Mouse (Mus musculus) lung, embryonic 16.5 days (tissue): ENCODE measurements at regions not wholly inside any gene's neighbourhood (a gene's known extent, or its start where the extent isn't known, plus 50 kb on each side); places are given as distances from the start of the nearest gene placed in this dataset.
A peak's percentile ranks its signal among the peaks of the same experiment; 100 is the strongest.

Experiments used
- ATAC-seq: fragments of 200-750 bp; cut with Nextera tagmentation; 2 replicates; pipeline ENCODE4 v1.8.0; 2017; ENCODE audit warnings: low read depth, mild to moderate bottlenecking, moderate library complexity
- H3K27ac ChIP-seq: fragments of 300-500 bp; sonication (generic); 2 replicates; pipeline ENCODE4 v1.5.1; 2014; ENCODE audit warnings: mild to moderate bottlenecking, control low read depth, low read length
- H3K27me3 ChIP-seq: fragments of 300-500 bp; sonication (generic); 2 replicates; pipeline ENCODE4 v1.6.1; 2014; ENCODE audit warnings: low read depth, low read length, mixed read lengths; ENCODE audit not compliant: control insufficient read depth, insufficient read depth
- H3K36me3 ChIP-seq: fragments of 300-500 bp; sonication (generic); 2 replicates; pipeline ENCODE4 v1.6.1; 2014; ENCODE audit warnings: low read length; ENCODE audit not compliant: control insufficient read depth, insufficient read depth
- H3K4me1 ChIP-seq: fragments of 300-500 bp; sonication (generic); replicated peaks from 2 replicates; pipeline ENCODE4 v1.6.1; 2014; ENCODE audit warnings: low read length, mixed read lengths; ENCODE audit not compliant: control insufficient read depth, insufficient read depth
- H3K4me2 ChIP-seq: fragments of 300-500 bp; sonication (generic); 2 replicates; pipeline ENCODE4 v1.6.1; 2014; ENCODE audit warnings: low read depth, low read length, control low read depth
- H3K4me3 ChIP-seq: fragments of 300-500 bp; sonication (generic); 2 replicates; pipeline ENCODE4 v1.5.1; 2014; ENCODE audit warnings: mild to moderate bottlenecking, low read length, control low read depth
- H3K9ac ChIP-seq: fragments of 300-500 bp; sonication (generic); 2 replicates; pipeline ENCODE4 v1.6.1; 2014; ENCODE audit warnings: low read length, control low read depth
- H3K9me3 ChIP-seq: fragments of 300-500 bp; sonication (generic); 2 replicates; pipeline ENCODE4 v1.6.1; 2016; ENCODE audit warnings: low read length; ENCODE audit not compliant: control insufficient read depth
- WGBS: fragments of 180-500 bp; shearing (Covaris S2); extraction: QIAGEN DNeasy Blood & Tissue Kit; methylation state at CpG from one replicate; pipeline ENCODE4 v1.1.7; 2014; 5-methylcytosine and 5-hydroxymethylcytosine counted together

- no peaks in the 10 kb centered on the region for H3K27me3 ChIP-seq
- H3K4me2 ChIP-seq, result no peak overlapping the region
- 43% methylated on average over 1 of the region's 1 CpGs for WGBS
- no peaks in the 10 kb centered on the region for H3K4me1 ChIP-seq
- H3K36me3 ChIP-seq, result no peaks in the 10 kb centered on the region
- ATAC-seq, result no peak
- H3K27ac ChIP-seq, result no peak overlapping the region
- H3K9ac ChIP-seq, result no peak overlapping the region
- no peak overlapping the region for H3K4me3 ChIP-seq
- H3K9me3 ChIP-seq, result no peaks in the 10 kb centered on the region
These were observed 528.4 kb upstream of the Fam92a start for GRCm38 (mm10) chr4:12700189-12700588.

GRCm38 (mm10) chr4:12677814-12678213 lies 506.0 kb upstream of the Fam92a start:
- Histone ChIP-seq H3K4me3 (no peak overlapping the region), H3K4me2 (no peak overlapping the region), H3K9ac (no peak overlapping the region), H3K36me3 (no peaks in the 10 kb centered on the region), H3K27me3 (no peaks in the 10 kb centered on the region), H3K27ac (no peak overlapping the region), H3K9me3 (no peaks in the 10 kb centered on the region), H3K4me1 (no peaks in the 10 kb centered on the region)
- no peak for ATAC-seq
- WGBS, result 86% methylated on average over 3 of the region's 3 CpGs

GRCm38 (mm10) chr4:12671399-12671798 lies 499.6 kb upstream of the Fam92a start:
- Histone ChIP-seq H3K4me2 (no peak overlapping the region), H3K27me3 (no peaks in the 10 kb centered on the region), H3K27ac (no peak overlapping the region), H3K9ac (no peak overlapping the region), H3K4me3 (no peak overlapping the region), H3K4me1 (no peaks in the 10 kb centered on the region), H3K36me3 (no peaks in the 10 kb centered on the region), H3K9me3 (no peaks in the 10 kb centered on the region)
- WGBS, result 76% methylated on average over 7 of the region's 7 CpGs
- ATAC-seq, result no peak

- Histone ChIP-seq H3K4me2 (no peak overlapping the region), H3K9ac (no peak overlapping the region), H3K27ac (no peak overlapping the region), H3K36me3 (no peaks in the 10 kb centered on the region), H3K4me1 (no peaks in the 10 kb centered on the region), H3K9me3 (no peaks in the 10 kb centered on the region), H3K4me3 (no peak overlapping the region), H3K27me3 (no peaks in the 10 kb centered on the region)
- WGBS, result 33% methylated on average over 2 of the region's 2 CpGs
- no peak for ATAC-seq
These were observed 491.4 kb upstream of the Fam92a start for GRCm38 (mm10) chr4:12663176-12663575.

GRCm38 (mm10) chr4:12662683-12663082 lies 490.9 kb upstream of the Fam92a start:
- no peak overlapping the region for H3K9ac ChIP-seq
- no peak for ATAC-seq
- H3K4me2 ChIP-seq, result no peak overlapping the region
- H3K27ac ChIP-seq, result no peak overlapping the region
- H3K27me3 ChIP-seq, result no peaks in the 10 kb centered on the region
- H3K36me3 ChIP-seq, result no peaks in the 10 kb centered on the region
- H3K9me3 ChIP-seq, result no peaks in the 10 kb centered on the region
- H3K4me3 ChIP-seq, result no peak overlapping the region
- no peaks in the 10 kb centered on the region for H3K4me1 ChIP-seq
- whole genome bisulfite sequencing, result 71% methylated on average over 1 of the region's 1 CpGs

GRCm38 (mm10) chr4:12659084-12659483 lies 487.3 kb upstream of the Fam92a start:
- peaks cover 7% of the 10 kb centered on the region; the same call in 1 of the 2 replicates for H3K4me1 ChIP-seq
- WGBS, result 74% methylated on average over 1 of the region's 1 CpGs
- no peak overlapping the region for H3K4me3 ChIP-seq
- H3K4me2 ChIP-seq, result no peak overlapping the region
- H3K9ac ChIP-seq, result no peak overlapping the region
- H3K9me3 ChIP-seq, result no peaks in the 10 kb centered on the region
- ATAC-seq, result no peak
- H3K27ac ChIP-seq, result no peak overlapping the region
- no peaks in the 10 kb centered on the region for H3K36me3 ChIP-seq
- no peaks in the 10 kb centered on the region for H3K27me3 ChIP-seq

GRCm38 (mm10) chr4:12658594-12658993 lies 486.8 kb upstream of the Fam92a start:
- no peak overlapping the region for H3K4me2 ChIP-seq
- peaks cover 7% of the 10 kb centered on the region; the same call in 1 of the 2 replicates for H3K4me1 ChIP-seq
- H3K9me3 ChIP-seq, result no peaks in the 10 kb centered on the region
- H3K4me3 ChIP-seq, result no peak overlapping the region
- ATAC-seq, result no peak
- no peak overlapping the region for H3K9ac ChIP-seq
- no peaks in the 10 kb centered on the region for H3K36me3 ChIP-seq
- H3K27me3 ChIP-seq, result no peaks in the 10 kb centered on the region
- 29% methylated on average over 6 of the region's 6 CpGs for WGBS
- no peak overlapping the region for H3K27ac ChIP-seq

GRCm38 (mm10) chr4:12657820-12658219 lies 486.0 kb upstream of the Fam92a start:
- 90% methylated on average over 1 of the region's 1 CpGs for WGBS
- no peak overlapping the region for H3K9ac ChIP-seq
- ATAC-seq, result no peak

GRCm38 (mm10) chr4:12656924-12657603 lies 485.2 kb upstream of the Fam92a start:
- 80% methylated on average over 6 of the region's 6 CpGs for WGBS
- H3K27ac ChIP-seq, result no peak overlapping the region
- no peaks in the 10 kb centered on the region for H3K9me3 ChIP-seq
- no peaks in the 10 kb centered on the region for H3K27me3 ChIP-seq
- no peak overlapping the region for H3K4me3 ChIP-seq
- 0 out of 2 replicates have a peak, but pooled peaks have one; percentile 17 for ATAC-seq
- no peaks in the 10 kb centered on the region for H3K36me3 ChIP-seq
- no peak overlapping the region for H3K4me2 ChIP-seq
- no peak overlapping the region for H3K9ac ChIP-seq
- peaks cover 7% of the 10 kb centered on the region; the same call in 1 of the 2 replicates for H3K4me1 ChIP-seq

More at GRCm38 (mm10) chr4:12657820-12658219, 486.0 kb upstream of the Fam92a start:
- H3K4me1 ChIP-seq, result peaks cover 7% of the 10 kb centered on the region; the same call in 1 of the 2 replicates
- no peak overlapping the region for H3K27ac ChIP-seq
- H3K4me3 ChIP-seq, result no peak overlapping the region
- H3K36me3 ChIP-seq, result no peaks in the 10 kb centered on the region
- no peak overlapping the region for H3K4me2 ChIP-seq
- no peaks in the 10 kb centered on the region for H3K27me3 ChIP-seq
- H3K9me3 ChIP-seq, result no peaks in the 10 kb centered on the region
